Mouse (Mus musculus): ENCODE results near the gene Tmx2. TPM values are rescaled to one million over a fixed set of nuclear protein-coding genes. Genes with fewer than 3 reads are reported as not detected.

Tmx2 gene
- polyA plus RNA-seq, 2 experiments, result 66.0 to 93.0 TPM

DNA sequence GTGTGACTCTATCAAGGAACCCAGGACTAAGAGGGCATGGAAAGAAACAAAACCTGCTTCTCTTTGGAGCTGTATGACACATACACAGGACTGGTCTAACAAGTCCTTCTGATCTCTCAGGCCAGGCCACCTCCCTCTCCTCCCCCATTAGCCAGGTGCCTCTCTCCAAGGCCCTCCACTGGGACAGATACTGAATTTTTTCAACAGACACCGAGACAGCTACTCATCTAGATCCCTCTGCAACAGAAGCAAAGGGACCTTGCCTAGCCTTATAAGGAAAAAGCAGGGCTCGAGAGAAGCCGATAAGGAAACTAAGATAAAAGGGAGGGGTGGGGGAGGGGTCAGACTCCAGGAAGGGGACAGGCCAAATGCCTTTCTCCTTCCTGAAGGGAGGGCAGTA, 45.9 kb downstream of the Tmx2 start:
- Histone ChIP-seq H3K27me3 (ENCODE audit: control insufficient read depth, insufficient read depth, low read length) (no peaks in the 10 kb centered on the region), H3K4me2 (replicated peaks; ENCODE audit: low read depth, low read length, severe bottlenecking) (no peak overlapping the region), H3K36me3 (ENCODE audit: control insufficient read depth, insufficient read depth, low read length) (no peaks in the 10 kb centered on the region), H3K9ac (ENCODE audit: low read depth, low read length, severe bottlenecking) (no peak overlapping the region), H3K9me3 (ENCODE audit: control insufficient read depth, low read length) (no peaks in the 10 kb centered on the region), H3K4me3 (replicated peaks; ENCODE audit: low read length) (no peak overlapping the region), H3K4me1 (ENCODE audit: control insufficient read depth, insufficient read depth, low read length) (peaks cover 42% of the 10 kb centered on the region), H3K27ac (replicated peaks; ENCODE audit: low read depth, low read length) (no peak overlapping the region)
- DNase-seq (ENCODE audit: low spot score), result no peak
- TF ChIP-seq POLR2A (IDR thresholded peaks at IDR 0.05; ENCODE audit: borderline replicate concordance, extremely low read depth, insufficient read depth, insufficient read length), result no peak
- WGBS, result 15% methylated on average over 3 of the region's 3 CpGs
- no peak for ATAC-seq (ENCODE audit: low FRiP score, low read depth)

- peaks cover 32% of the 10 kb centered on the region for H3K4me1 ChIP-seq (ENCODE audit: control insufficient read depth, insufficient read depth, low read length)
- no peaks in the 10 kb centered on the region for H3K36me3 ChIP-seq (ENCODE audit: control insufficient read depth, insufficient read depth, low read length)
- H3K27me3 ChIP-seq (ENCODE audit: control insufficient read depth, insufficient read depth, low read length), result no peaks in the 10 kb centered on the region
Measured at GRCm38 (mm10) chr2:84632001-84632400, 46.9 kb downstream of the Tmx2 start.

GRCm38 (mm10) chr2:84627036-84627435, 51.9 kb downstream of the Tmx2 start:
- H3K27ac ChIP-seq (replicated peaks; ENCODE audit: low read depth, low read length), result no peak overlapping the region
- H3K36me3 ChIP-seq (ENCODE audit: control insufficient read depth, insufficient read depth, low read length), result peaks cover 17% of the 10 kb centered on the region; the same call in 1 of the 2 replicates
- no peak overlapping the region for H3K4me2 ChIP-seq (replicated peaks; ENCODE audit: low read depth, low read length, severe bottlenecking)
- no peaks in the 10 kb centered on the region for H3K27me3 ChIP-seq (ENCODE audit: control insufficient read depth, insufficient read depth, low read length)
- H3K9ac ChIP-seq (ENCODE audit: low read depth, low read length, severe bottlenecking), result no peak overlapping the region
- no peaks in the 10 kb centered on the region for H3K9me3 ChIP-seq (ENCODE audit: control insufficient read depth, low read length)
- no peak for ATAC-seq (ENCODE audit: low FRiP score, low read depth)
- no peak for TF ChIP-seq POLR2A (IDR thresholded peaks at IDR 0.05; ENCODE audit: borderline replicate concordance, extremely low read depth, insufficient read depth, insufficient read length)
- 26% methylated on average over 3 of the region's 3 CpGs for WGBS
- DNase-seq (ENCODE audit: low spot score), result no peak
- H3K4me3 ChIP-seq (replicated peaks; ENCODE audit: low read length), result no peak overlapping the region
- no peaks in the 10 kb centered on the region; the same call in 1 of the 2 replicates for H3K4me1 ChIP-seq (ENCODE audit: control insufficient read depth, insufficient read depth, low read length)

More at GRCm38 (mm10) chr2:84632001-84632400, 46.9 kb downstream of the Tmx2 start:
- no peak overlapping the region for H3K27ac ChIP-seq (replicated peaks; ENCODE audit: low read depth, low read length)
- no peak overlapping the region for H3K4me2 ChIP-seq (replicated peaks; ENCODE audit: low read depth, low read length, severe bottlenecking)
- DNase-seq (ENCODE audit: low spot score) (no peak), ATAC-seq (ENCODE audit: low FRiP score, low read depth) (no peak)
- no peak for TF ChIP-seq POLR2A (IDR thresholded peaks at IDR 0.05; ENCODE audit: borderline replicate concordance, extremely low read depth, insufficient read depth, insufficient read length)
- H3K4me3 ChIP-seq (replicated peaks; ENCODE audit: low read length), result no peak overlapping the region
- no peak overlapping the region for H3K9ac ChIP-seq (ENCODE audit: low read depth, low read length, severe bottlenecking)
- no peaks in the 10 kb centered on the region for H3K9me3 ChIP-seq (ENCODE audit: control insufficient read depth, low read length)
- 86% methylated on average over 1 of the region's 1 CpGs for WGBS

GRCm38 (mm10) chr2:84626366-84626975, 52.5 kb downstream of the Tmx2 start:
- 74% methylated on average over 7 of the region's 7 CpGs for WGBS
- H3K4me1 ChIP-seq (ENCODE audit: control insufficient read depth, insufficient read depth, low read length), result no peaks in the 10 kb centered on the region; the same call in 1 of the 2 replicates
- DNase-seq (ENCODE audit: low spot score) (no peak), ATAC-seq (ENCODE audit: low FRiP score, low read depth) (no peak)
- no peak overlapping the region for H3K27ac ChIP-seq (replicated peaks; ENCODE audit: low read depth, low read length)
- no peak overlapping the region for H3K4me3 ChIP-seq (replicated peaks; ENCODE audit: low read length)
- no peak overlapping the region for H3K4me2 ChIP-seq (replicated peaks; ENCODE audit: low read depth, low read length, severe bottlenecking)
- no peak overlapping the region for H3K9ac ChIP-seq (ENCODE audit: low read depth, low read length, severe bottlenecking)
- TF ChIP-seq POLR2A (IDR thresholded peaks at IDR 0.05; ENCODE audit: borderline replicate concordance, extremely low read depth, insufficient read depth, insufficient read length), result no peak
- peaks cover 18% of the 10 kb centered on the region for H3K36me3 ChIP-seq (ENCODE audit: control insufficient read depth, insufficient read depth, low read length)
- H3K9me3 ChIP-seq (ENCODE audit: control insufficient read depth, low read length), result no peaks in the 10 kb centered on the region
- H3K27me3 ChIP-seq (ENCODE audit: control insufficient read depth, insufficient read depth, low read length), result no peaks in the 10 kb centered on the region

DNA sequence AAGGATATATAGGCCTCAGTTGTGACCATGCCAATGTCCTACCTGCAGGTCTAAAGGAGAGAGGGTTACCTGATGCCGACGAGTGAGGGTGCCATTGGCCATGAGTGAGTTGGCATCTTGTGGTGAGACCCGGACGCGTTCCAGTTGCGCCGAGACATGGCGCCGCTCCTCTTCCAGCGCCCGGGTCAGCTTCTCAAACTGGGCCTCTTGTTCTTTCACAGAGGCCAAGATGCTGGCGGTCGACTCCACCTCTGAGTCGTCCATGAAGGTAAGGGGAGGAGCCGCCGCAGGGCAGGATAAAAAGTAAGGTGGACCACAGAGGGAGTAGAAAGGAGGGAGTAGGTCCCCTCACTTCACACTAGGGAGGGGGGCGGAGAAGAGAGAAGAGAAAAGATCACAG, 54.7 kb downstream of the Tmx2 start:
- no peak overlapping the region for H3K27ac ChIP-seq (replicated peaks; ENCODE audit: low read depth, low read length)
- peaks cover 40% of the 10 kb centered on the region for H3K36me3 ChIP-seq (ENCODE audit: control insufficient read depth, insufficient read depth, low read length)
- no peak overlapping the region for H3K4me2 ChIP-seq (replicated peaks; ENCODE audit: low read depth, low read length, severe bottlenecking)
- no peaks in the 10 kb centered on the region for H3K27me3 ChIP-seq (ENCODE audit: control insufficient read depth, insufficient read depth, low read length)
- no peaks in the 10 kb centered on the region for H3K9me3 ChIP-seq (ENCODE audit: control insufficient read depth, low read length)
- no peak overlapping the region for H3K4me3 ChIP-seq (replicated peaks; ENCODE audit: low read length)
- WGBS, result 94% methylated on average over 17 of the region's 17 CpGs
- no peak for TF ChIP-seq POLR2A (IDR thresholded peaks at IDR 0.05; ENCODE audit: borderline replicate concordance, extremely low read depth, insufficient read depth, insufficient read length)
- H3K4me1 ChIP-seq (ENCODE audit: control insufficient read depth, insufficient read depth, low read length), result no peaks in the 10 kb centered on the region
- no peak for ATAC-seq (ENCODE audit: low FRiP score, low read depth)
- no peak for DNase-seq (ENCODE audit: low spot score)
- no peak overlapping the region for H3K9ac ChIP-seq (ENCODE audit: low read depth, low read length, severe bottlenecking)

Measured in limb, embryonic 14.5 days (tissue).